Mouse (Mus musculus) kidney, adult 10 weeks (tissue): Measurements from ENCODE around the gene Rbmxl1. TPM values are rescaled to one million over a fixed set of nuclear protein-coding genes. Genes with fewer than 3 reads are reported as not detected.

Experiments used
- polyA plus RNA-seq: library from polyadenylated mRNA; stranded (reverse); fragments of 350-450 nt; fragmentation: Illumina TruSeq; extraction: RNeasy Lipid Tissue Mini Kit (QIAGEN cat#74804); gene quantifications from one replicate; pipeline ENCODE4 v1.2.3, GENCODE M21; 2014; ENCODE audit warnings: low read depth, low replicate concordance

The Rbmxl1 gene
- 22.5 TPM for polyA plus RNA-seq

DNA sequence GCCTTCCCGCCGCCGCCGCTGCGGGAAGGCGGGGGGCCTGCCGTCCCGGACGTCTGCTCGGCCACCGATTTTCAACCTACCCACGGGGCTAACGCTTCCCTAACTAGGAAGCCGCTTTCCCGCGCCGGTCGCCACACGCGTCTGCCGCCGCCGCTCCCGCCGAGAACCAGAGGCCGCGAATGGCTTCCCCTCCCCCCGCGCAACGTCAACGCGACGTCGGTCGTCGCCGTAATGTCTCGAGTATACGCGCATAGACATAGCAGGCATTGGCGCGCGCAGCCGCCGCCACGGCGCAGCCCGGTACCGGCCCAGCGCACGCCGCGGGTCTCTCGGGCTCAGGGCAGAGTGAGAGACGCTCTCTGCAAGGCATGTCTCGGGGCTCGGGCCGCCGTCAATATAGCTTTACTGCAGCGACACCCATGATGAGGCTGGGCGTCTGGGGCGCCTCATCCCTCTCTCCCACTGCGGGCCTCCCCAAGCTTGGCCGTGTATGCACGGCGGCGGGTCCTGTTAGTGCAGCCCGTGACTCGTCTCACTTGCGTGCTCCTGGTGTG is at the start of gene Rbmxl1:
Rbmxl1 (minus strand) TSS at position 180 of the 554 bp plus-strand sequence.

DNA sequence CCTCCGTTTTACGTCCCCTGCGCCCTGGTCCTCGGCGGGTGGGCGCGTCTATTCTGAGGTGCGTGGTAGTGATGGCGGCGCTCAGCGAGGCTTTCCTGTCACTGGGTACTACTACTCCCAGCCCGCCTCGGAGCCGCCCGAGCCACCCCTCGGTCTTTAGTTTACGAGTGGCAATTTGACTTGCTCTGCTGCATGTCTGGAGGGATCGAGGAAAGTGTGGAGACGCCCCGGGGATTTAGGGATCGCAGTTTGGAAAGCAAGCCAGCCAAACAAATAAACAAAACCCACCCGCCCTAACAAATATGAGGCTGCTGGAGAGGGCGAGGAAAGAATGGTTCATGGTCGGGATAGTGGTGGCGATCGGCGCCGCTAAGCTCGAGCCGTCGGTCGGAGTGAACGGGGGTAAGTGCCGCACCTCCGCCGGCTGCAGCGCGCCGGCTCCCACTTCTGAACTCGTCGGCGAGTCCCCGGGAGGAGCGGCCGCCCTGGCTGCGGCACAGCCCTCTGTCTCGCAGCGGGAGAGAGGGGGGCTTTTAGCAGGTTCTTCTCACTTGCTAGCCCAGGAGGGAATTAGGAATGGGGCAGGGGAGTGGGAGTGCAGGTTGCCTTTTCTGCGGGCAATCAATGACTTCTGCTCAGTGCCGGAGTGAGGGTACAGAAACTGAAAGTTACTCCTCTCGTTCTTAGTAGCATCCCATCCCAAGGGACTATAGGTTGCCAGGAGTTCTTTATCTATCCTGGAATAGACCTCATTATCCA is 754 bp upstream of the Rbmxl1 start, which contains the start of gene Slc10a7:
Slc10a7 (plus strand) TSS at position 74 of the 759 bp plus-strand sequence.

Other genes starting within 250 kb of the Rbmxl1 start
- not detected for gene Pou4f2, start 72.3 kb downstream of the Rbmxl1 start, polyA plus RNA-seq
- 8.4 TPM for gene Slc10a7, start 448 bp upstream of the Rbmxl1 start, polyA plus RNA-seq